8 mouse cellular contexts compared by ENCODE assay signal in genomic region chr8:121697735-121698614, GRCm38 (mm10). TPM values are rescaled to one million over a fixed set of nuclear protein-coding genes. Genes with fewer than 3 reads are reported as not detected.
DNase-seq lines count a peak whose midpoint lies in the region; ATAC-seq and TF ChIP-seq lines count a peak whose summit lies in the region.

No protein-coding gene starts in this region.

- no peak for TF ChIP-seq CTCF in layer of hippocampus, adult 2 months (conservative IDR thresholded peaks at IDR 0.05)

- peak; percentile 68 for ATAC-seq in hindbrain, embryonic 15.5 days (ENCODE audit: low FRiP score, low read depth)
- ATAC-seq in neural tube, embryonic 14.5 days (ENCODE audit: low read depth), result peak; percentile 58

- peaks cover 18% of the 10 kb centered on the region for H3K4me1 ChIP-seq in hindbrain, embryonic 15.5 days (replicated peaks)
- peaks cover 10% of the 10 kb centered on the region; the same call in 1 of the 2 replicates for H3K4me1 ChIP-seq in neural tube, embryonic 14.5 days (ENCODE audit: control insufficient read depth, insufficient read depth, low read length)

- 4% methylated on average over 15 of the region's 17 CpGs for WGBS in hindbrain, embryonic 15.5 days
- 2% methylated on average over 17 of the region's 17 CpGs for WGBS in neural tube, embryonic 14.5 days

- H3K27me3 ChIP-seq in hindbrain, embryonic 15.5 days, result no peaks in the 10 kb centered on the region
- no peaks in the 10 kb centered on the region for H3K27me3 ChIP-seq in neural tube, embryonic 14.5 days (ENCODE audit: control insufficient read depth, insufficient read depth, low read length)

- peak overlapping the region; percentile 60 for H3K27ac ChIP-seq in layer of hippocampus, adult 2 months
- peak overlapping the region; percentile 80 for H3K27ac ChIP-seq in hindbrain, embryonic 15.5 days (replicated peaks)
- H3K27ac ChIP-seq in neural tube, embryonic 14.5 days (ENCODE audit: low read depth, low read length), result peak overlapping the region; percentile 67

- H3K9me3 ChIP-seq in hindbrain, embryonic 15.5 days, result no peaks in the 10 kb centered on the region
- H3K9me3 ChIP-seq in neural tube, embryonic 14.5 days (ENCODE audit: control insufficient read depth, low read length), result no peaks in the 10 kb centered on the region

- 0 out of 2 replicates have a peak overlapping the region, but pooled peaks have one; percentile 4 for H3K9ac ChIP-seq in hindbrain, embryonic 15.5 days
- 0 out of 2 replicates have a peak overlapping the region, but pooled peaks have one; percentile 16 for H3K9ac ChIP-seq in neural tube, embryonic 14.5 days (replicated peaks; ENCODE audit: low read depth, low read length)

- H3K36me3 ChIP-seq in hindbrain, embryonic 15.5 days, result no peaks in the 10 kb centered on the region
- H3K36me3 ChIP-seq in neural tube, embryonic 14.5 days (ENCODE audit: control insufficient read depth, insufficient read depth, low read length), result no peaks in the 10 kb centered on the region

- no peak for DNase-seq in layer of hippocampus, adult 2 months (ENCODE audit: low spot score in 2 of 2)
- DNase-seq in layer of hippocampus, postnatal 14 days (ENCODE audit: low spot score in 2 of 2), result no peak
- peak; percentile 82 to 87 for DNase-seq in cerebellum, postnatal 25 days
- DNase-seq in urinary bladder, postnatal 14 days (ENCODE audit: low spot score), result no peak
- DNase-seq in spleen, adult 12 weeks (ENCODE audit: low spot score), result no peak
- no peak for DNase-seq in thymus, adult 18-20 months

- peak overlapping the region; percentile 47 for H3K4me2 ChIP-seq in hindbrain, embryonic 15.5 days
- H3K4me2 ChIP-seq in neural tube, embryonic 14.5 days (ENCODE audit: low read depth, low read length), result peak overlapping the region; percentile 36; the same call in 1 of the 2 replicates

- no peak overlapping the region for H3K4me3 ChIP-seq in layer of hippocampus, adult 2 months
- peak overlapping the region; percentile 8; the same call in 1 of the 2 replicates for H3K4me3 ChIP-seq in hindbrain, embryonic 15.5 days
- no peak overlapping the region for H3K4me3 ChIP-seq in neural tube, embryonic 14.5 days (ENCODE audit: low read depth, low read length)

RNA-seq across cellular contexts. Expression of gene Jph3, which starts 31.4 kb away (rescaled TPM):
- total RNA-seq in layer of hippocampus, adult 2 months (2021), result 100 to 1,000 TPM; 318 to 346 TPM
- 100 to 1,000 TPM; 212 to 217 TPM for total RNA-seq in layer of hippocampus, postnatal 14 days (2021)
- polyA plus RNA-seq in hindbrain, embryonic 15.5 days (2015; fragmentation: Nextera tagmentation; extraction: Ambion mirVana), result 108 and 125 TPM in 2 replicates
- polyA plus RNA-seq in neural tube, embryonic 14.5 days (2014; fragmentation: Nextera tagmentation; extraction: Ambion mirVana), result 84.2 and 89.0 TPM in 2 replicates

RNA-seq across cellular contexts. Expression of gene Zcchc14, which starts 45.3 kb away (rescaled TPM):
- 10 to 100 TPM; 92.5 to 93.2 TPM for total RNA-seq in layer of hippocampus, adult 2 months (2021)
- total RNA-seq in layer of hippocampus, postnatal 14 days (2021), result 10 to 100 TPM; 78.1 to 83.0 TPM
- polyA plus RNA-seq in hindbrain, embryonic 15.5 days (2015; fragmentation: Nextera tagmentation; extraction: Ambion mirVana), result 21.6 and 23.9 TPM in 2 replicates
- 36.2 and 40.2 TPM in 2 replicates for polyA plus RNA-seq in neural tube, embryonic 14.5 days (2014; fragmentation: Nextera tagmentation; extraction: Ambion mirVana)

Comparison
In these comparisons a context has a peak if more than half of its experiments do, and no peak if none do; other contexts are left out.
1. DNase-seq: peak in cerebellum, postnatal 25 days (2 of 2); none in layer of hippocampus, adult 2 months (0 of 2), layer of hippocampus, postnatal 14 days (0 of 2), urinary bladder, postnatal 14 days (single experiment), spleen, adult 12 weeks (single experiment) and thymus, adult 18-20 months (0 of 2).
2. Peak in every context shown above with its lines, with median percentiles within 50 percentile points of each other: H3K27ac ChIP-seq.